Mouse (Mus musculus) lung, embryonic 16.5 days (tissue): ENCODE data around the gene Iqce. TPM values are rescaled to one million over a fixed set of nuclear protein-coding genes. Genes with fewer than 3 reads are reported as not detected.

Experiments
- ATAC-seq: fragments of 200-750 bp; cut with Nextera tagmentation; 2 replicates; pipeline ENCODE4 v1.8.0; 2017; ENCODE audit warnings: low read depth, mild to moderate bottlenecking, moderate library complexity
- H3K27ac ChIP-seq: fragments of 300-500 bp; sonication (generic); 2 replicates; pipeline ENCODE4 v1.5.1; 2014; ENCODE audit warnings: mild to moderate bottlenecking, control low read depth, low read length
- H3K27me3 ChIP-seq: fragments of 300-500 bp; sonication (generic); 2 replicates; pipeline ENCODE4 v1.6.1; 2014; ENCODE audit warnings: low read depth, low read length, mixed read lengths; ENCODE audit not compliant: control insufficient read depth, insufficient read depth
- H3K36me3 ChIP-seq: fragments of 300-500 bp; sonication (generic); 2 replicates; pipeline ENCODE4 v1.6.1; 2014; ENCODE audit warnings: low read length; ENCODE audit not compliant: control insufficient read depth, insufficient read depth
- H3K4me1 ChIP-seq: fragments of 300-500 bp; sonication (generic); replicated peaks from 2 replicates; pipeline ENCODE4 v1.6.1; 2014; ENCODE audit warnings: low read length, mixed read lengths; ENCODE audit not compliant: control insufficient read depth, insufficient read depth
- H3K4me2 ChIP-seq: fragments of 300-500 bp; sonication (generic); 2 replicates; pipeline ENCODE4 v1.6.1; 2014; ENCODE audit warnings: low read depth, low read length, control low read depth
- H3K4me3 ChIP-seq: fragments of 300-500 bp; sonication (generic); 2 replicates; pipeline ENCODE4 v1.5.1; 2014; ENCODE audit warnings: mild to moderate bottlenecking, low read length, control low read depth
- H3K9ac ChIP-seq: fragments of 300-500 bp; sonication (generic); 2 replicates; pipeline ENCODE4 v1.6.1; 2014; ENCODE audit warnings: low read length, control low read depth
- H3K9me3 ChIP-seq: fragments of 300-500 bp; sonication (generic); 2 replicates; pipeline ENCODE4 v1.6.1; 2016; ENCODE audit warnings: low read length; ENCODE audit not compliant: control insufficient read depth
- WGBS: fragments of 180-500 bp; shearing (Covaris S2); extraction: QIAGEN DNeasy Blood & Tissue Kit; methylation state at CpG from one replicate; pipeline ENCODE4 v1.1.7; 2014; 5-methylcytosine and 5-hydroxymethylcytosine counted together
- polyA plus RNA-seq: library from polyadenylated mRNA; unstranded; fragments of >200 nt; fragmentation: Nextera tagmentation; extraction: Ambion mirVana; gene quantifications from 2 replicates; pipeline ENCODE4 v1.2.1, GENCODE M21; 2015

The Iqce gene
- polyA plus RNA-seq, 1 experiment from 2014 or later, result 21.5 TPM

- WGBS, result 45% methylated on average over 14 of the region's 16 CpGs
- no peak overlapping the region for H3K4me3 ChIP-seq
- no peaks in the 10 kb centered on the region for H3K9me3 ChIP-seq
- no peak overlapping the region for H3K9ac ChIP-seq
- peaks cover 13% of the 10 kb centered on the region for H3K4me1 ChIP-seq
- no peak overlapping the region for H3K27ac ChIP-seq
- ATAC-seq, result no peak
- no peaks in the 10 kb centered on the region for H3K36me3 ChIP-seq
- H3K4me2 ChIP-seq, result no peak overlapping the region
- no peaks in the 10 kb centered on the region for H3K27me3 ChIP-seq
Observed at GRCm38 (mm10) chr5:140659607-140660272, 42.4 kb downstream of the Iqce start.

- Histone ChIP-seq H3K4me2 (no peak overlapping the region), H3K9me3 (no peaks in the 10 kb centered on the region), H3K9ac (no peak overlapping the region), H3K36me3 (no peaks in the 10 kb centered on the region), H3K4me1 (peaks cover 10% of the 10 kb centered on the region), H3K27me3 (no peaks in the 10 kb centered on the region), H3K27ac (no peak overlapping the region), H3K4me3 (no peak overlapping the region)
- WGBS, result 72% methylated on average over 15 of the region's 15 CpGs
- ATAC-seq, result no peak
Observed at GRCm38 (mm10) chr5:140654096-140654845, 47.9 kb downstream of the Iqce start.

- Histone ChIP-seq H3K27ac (0 out of 2 replicates have a peak overlapping the region, but pooled peaks have one; percentile 2), H3K9me3 (no peaks in the 10 kb centered on the region), H3K27me3 (no peaks in the 10 kb centered on the region), H3K4me1 (peaks cover 15% of the 10 kb centered on the region), H3K36me3 (no peaks in the 10 kb centered on the region), H3K4me2 (no peak overlapping the region), H3K4me3 (no peak overlapping the region), H3K9ac (no peak overlapping the region)
- 47% methylated on average over 7 of the region's 7 CpGs for WGBS
- ATAC-seq, result no peak
Observed at GRCm38 (mm10) chr5:140652587-140652986, 49.6 kb downstream of the Iqce start.

- Histone ChIP-seq H3K4me1 (peaks cover 28% of the 10 kb centered on the region), H3K4me2 (no peak overlapping the region), H3K36me3 (no peaks in the 10 kb centered on the region), H3K4me3 (no peak overlapping the region), H3K27ac (no peak overlapping the region), H3K9ac (no peak overlapping the region), H3K9me3 (no peaks in the 10 kb centered on the region), H3K27me3 (no peaks in the 10 kb centered on the region)
- WGBS, result 74% methylated on average over 11 of the region's 11 CpGs
- no peak for ATAC-seq
Observed at GRCm38 (mm10) chr5:140651231-140651630, 50.9 kb downstream of the Iqce start.

- Histone ChIP-seq H3K27me3 (no peaks in the 10 kb centered on the region), H3K36me3 (no peaks in the 10 kb centered on the region), H3K9me3 (no peaks in the 10 kb centered on the region), H3K27ac (no peak overlapping the region), H3K4me1 (peaks cover 41% of the 10 kb centered on the region), H3K4me2 (no peak overlapping the region; the same call in 1 of the 2 replicates), H3K9ac (no peak overlapping the region), H3K4me3 (no peak overlapping the region)
- WGBS, result 64% methylated on average over 7 of the region's 7 CpGs
- ATAC-seq, result no peak
Observed at GRCm38 (mm10) chr5:140649881-140650414, 52.2 kb downstream of the Iqce start.

GRCm38 (mm10) chr5:140649101-140649667 is 53.0 kb downstream of the Iqce start:
- WGBS, result 3% methylated on average over 26 of the region's 26 CpGs
- peak; percentile 93 for ATAC-seq
- no peaks in the 10 kb centered on the region for H3K9me3 ChIP-seq
- H3K36me3 ChIP-seq, result no peaks in the 10 kb centered on the region
- H3K27ac ChIP-seq, result peak overlapping the region; percentile 39; the same call in 1 of the 2 replicates
- H3K4me3 ChIP-seq, result peak overlapping the region; percentile 51
- peak overlapping the region; percentile 85 for H3K4me2 ChIP-seq
- H3K27me3 ChIP-seq, result no peaks in the 10 kb centered on the region
- H3K4me1 ChIP-seq, result peaks cover 47% of the 10 kb centered on the region
- peak overlapping the region; percentile 62 for H3K9ac ChIP-seq

GRCm38 (mm10) chr5:140648519-140649100 is 53.6 kb downstream of the Iqce start, which contains the start of gene Ttyh3:
Gene Ttyh3, minus strand, starts transcription at chr5:140649031.
- Histone ChIP-seq H3K27me3 (no peaks in the 10 kb centered on the region), H3K27ac (peak within 1 kb of the TSS; percentile 92), H3K9me3 (no peaks in the 10 kb centered on the region), H3K36me3 (no peaks in the 10 kb centered on the region), H3K4me3 (peak within 1 kb of the TSS; percentile 87), H3K4me1 (peaks cover 47% of the 10 kb centered on the region), H3K9ac (peak within 1 kb of the TSS; percentile 95), H3K4me2 (peak within 1 kb of the TSS; percentile 85)
- WGBS, result under 1% methylated on average over 48 of the region's 62 CpGs
- peak; percentile 39; the same call in 1 of the 2 replicates for ATAC-seq

GRCm38 (mm10) chr5:140647821-140648518 is 54.2 kb downstream of the Iqce start:
- peaks cover 47% of the 10 kb centered on the region for H3K4me1 ChIP-seq
- no peaks in the 10 kb centered on the region for H3K27me3 ChIP-seq
- no peaks in the 10 kb centered on the region for H3K36me3 ChIP-seq
- H3K9ac ChIP-seq, result peak overlapping the region; percentile 95
- peak; percentile 55 for ATAC-seq
- peak overlapping the region; percentile 82 for H3K4me2 ChIP-seq
- no peaks in the 10 kb centered on the region for H3K9me3 ChIP-seq
- peak overlapping the region; percentile 87 for H3K4me3 ChIP-seq
- H3K27ac ChIP-seq, result peak overlapping the region; percentile 92
- WGBS, result 1% methylated on average over 13 of the region's 13 CpGs
